Mouse (Mus musculus) kidney, postnatal 0 days (tissue): ENCODE measurements at regions not wholly inside any gene's neighbourhood (a gene's known extent, or its start where the extent isn't known, plus 50 kb on each side); places are given as distances from the start of the nearest gene placed in this dataset.
A peak's percentile ranks its signal among the peaks of the same experiment; 100 is the strongest.

Source experiments
- ATAC-seq: fragments of 200-750 bp; cut with Nextera tagmentation; replicated peaks from 2 replicates; pipeline ENCODE4 v1.8.0; 2017; ENCODE audit warnings: low read depth, moderate number of reproducible peaks, moderate TSS enrichment, moderate library complexity; ENCODE audit not compliant: low FRiP score
- DNase-seq: peaks from one replicate; pipeline ENCODE4 v3.0.0-alpha.2; 2016; ENCODE audit warnings: low spot score
- H3K27ac ChIP-seq: fragments of 300-500 bp; sonication (generic); 2 replicates; pipeline ENCODE4 v1.5.1; 2014; ENCODE audit warnings: mild to moderate bottlenecking
- H3K27me3 ChIP-seq: fragments of 300-500 bp; sonication (generic); 2 replicates; pipeline ENCODE4 v1.6.1; 2014; ENCODE audit warnings: low read length, mixed read lengths; ENCODE audit not compliant: insufficient read depth
- H3K36me3 ChIP-seq: fragments of 300-500 bp; sonication (generic); 2 replicates; pipeline ENCODE4 v1.6.1; 2014; ENCODE audit warnings: low read length, mixed read lengths; ENCODE audit not compliant: insufficient read depth
- H3K4me1 ChIP-seq: fragments of 300-500 bp; sonication (generic); replicated peaks from 2 replicates; pipeline ENCODE4 v1.6.1; 2014; ENCODE audit warnings: antibody characterized with exemption, low read length, mixed read lengths; ENCODE audit not compliant: insufficient read depth
- H3K4me2 ChIP-seq: fragments of 300-500 bp; sonication (generic); 2 replicates; pipeline ENCODE4 v1.6.1; 2014; ENCODE audit warnings: mild to moderate bottlenecking, low read length, moderate library complexity, mixed read lengths
- H3K4me3 ChIP-seq: fragments of 300-500 bp; sonication (generic); replicated peaks from 2 replicates; pipeline ENCODE4 v1.5.1; 2014; ENCODE audit warnings: low read depth, low read length
- H3K9ac ChIP-seq: fragments of 300-500 bp; sonication (generic); 2 replicates; pipeline ENCODE4 v1.6.1; 2014; ENCODE audit warnings: low read depth, low read length
- H3K9me3 ChIP-seq: fragments of 300-500 bp; sonication (generic); replicated peaks from 2 replicates; pipeline ENCODE4 v1.6.1; 2016; ENCODE audit warnings: low read length, inconsistent platforms, mixed read lengths
- CTCF ChIP-seq: IDR thresholded peaks from 2 replicates; pipeline ENCODE4 v1.5.1; 2016; ENCODE audit warnings: antibody characterized with exemption, low read depth, mild to moderate bottlenecking, moderate library complexity
- WGBS: fragments of 180-500 bp; shearing (Covaris S2); extraction: QIAGEN DNeasy Blood & Tissue Kit; methylation state at CpG from one replicate; pipeline ENCODE4 v1.1.7; 2014; 5-methylcytosine and 5-hydroxymethylcytosine counted together

- no peaks in the 10 kb centered on the region for H3K27me3 ChIP-seq
- ATAC-seq, result no peak
- no peak overlapping the region for H3K27ac ChIP-seq
- H3K9me3 ChIP-seq, result no peaks in the 10 kb centered on the region
- no peaks in the 10 kb centered on the region for H3K36me3 ChIP-seq
- H3K4me2 ChIP-seq, result no peak overlapping the region
- H3K4me3 ChIP-seq, result no peak overlapping the region
- no peak for DNase-seq
- no peak for TF ChIP-seq CTCF
- WGBS, result 79% methylated on average over 8 of the region's 8 CpGs
- no peak overlapping the region for H3K9ac ChIP-seq
- no peaks in the 10 kb centered on the region for H3K4me1 ChIP-seq
Measured at GRCm38 (mm10) chr8:102575523-102575922, 209.9 kb downstream of the Cdh11 start.

GRCm38 (mm10) chr8:102567779-102568178 lies 217.7 kb downstream of the Cdh11 start:
- Histone ChIP-seq H3K36me3 (no peaks in the 10 kb centered on the region), H3K27me3 (no peaks in the 10 kb centered on the region), H3K27ac (no peak overlapping the region), H3K4me2 (no peak overlapping the region), H3K4me1 (no peaks in the 10 kb centered on the region), H3K4me3 (no peak overlapping the region), H3K9ac (no peak overlapping the region), H3K9me3 (no peaks in the 10 kb centered on the region)
- no peak for TF ChIP-seq CTCF
- 71% methylated on average over 5 of the region's 5 CpGs for WGBS
- ATAC-seq (no peak), DNase-seq (no peak)

- H3K4me1 ChIP-seq, result no peaks in the 10 kb centered on the region
- no peak for DNase-seq
- no peaks in the 10 kb centered on the region for H3K9me3 ChIP-seq
- no peaks in the 10 kb centered on the region for H3K27me3 ChIP-seq
- no peak overlapping the region for H3K27ac ChIP-seq
- no peak for TF ChIP-seq CTCF
- H3K4me2 ChIP-seq, result no peak overlapping the region
- 37% methylated on average over 6 of the region's 6 CpGs for WGBS
- ATAC-seq, result no peak
- H3K9ac ChIP-seq, result no peak overlapping the region
- no peaks in the 10 kb centered on the region for H3K36me3 ChIP-seq
- no peak overlapping the region for H3K4me3 ChIP-seq
Measured at GRCm38 (mm10) chr8:102554213-102554612, 231.2 kb downstream of the Cdh11 start.

- Histone ChIP-seq H3K4me1 (no peaks in the 10 kb centered on the region), H3K4me2 (no peak overlapping the region), H3K27ac (no peak overlapping the region), H3K9me3 (no peaks in the 10 kb centered on the region), H3K27me3 (no peaks in the 10 kb centered on the region), H3K9ac (no peak overlapping the region), H3K4me3 (no peak overlapping the region), H3K36me3 (no peaks in the 10 kb centered on the region)
- ATAC-seq, result no peak
- no peak for TF ChIP-seq CTCF
- 16% methylated on average over 9 of the region's 9 CpGs for WGBS
- peak; percentile 80 for DNase-seq
Measured at GRCm38 (mm10) chr8:102553348-102553935, 232.0 kb downstream of the Cdh11 start.

GRCm38 (mm10) chr8:102538886-102539285 lies 246.6 kb downstream of the Cdh11 start:
- Histone ChIP-seq H3K9ac (no peak overlapping the region), H3K27ac (no peak overlapping the region), H3K36me3 (no peaks in the 10 kb centered on the region), H3K9me3 (no peaks in the 10 kb centered on the region), H3K4me3 (no peak overlapping the region), H3K27me3 (no peaks in the 10 kb centered on the region), H3K4me1 (no peaks in the 10 kb centered on the region), H3K4me2 (no peak overlapping the region)
- WGBS, result 66% methylated on average over 3 of the region's 3 CpGs
- DNase-seq (no peak), ATAC-seq (no peak)
- TF ChIP-seq CTCF, result no peak

GRCm38 (mm10) chr8:102538068-102538467 lies 247.4 kb downstream of the Cdh11 start:
- Histone ChIP-seq H3K4me2 (no peak overlapping the region), H3K4me3 (no peak overlapping the region), H3K9me3 (no peaks in the 10 kb centered on the region), H3K4me1 (no peaks in the 10 kb centered on the region), H3K9ac (no peak overlapping the region), H3K36me3 (no peaks in the 10 kb centered on the region), H3K27ac (no peak overlapping the region), H3K27me3 (no peaks in the 10 kb centered on the region)
- no peak for DNase-seq
- no peak for ATAC-seq
- 75% methylated on average over 3 of the region's 3 CpGs for WGBS
- TF ChIP-seq CTCF, result no peak

- TF ChIP-seq CTCF, result no peak
- H3K4me3 ChIP-seq, result no peak overlapping the region
- no peak overlapping the region for H3K4me2 ChIP-seq
- no peak for DNase-seq
- no peak overlapping the region for H3K27ac ChIP-seq
- no peaks in the 10 kb centered on the region for H3K9me3 ChIP-seq
- H3K27me3 ChIP-seq, result no peaks in the 10 kb centered on the region
- no peak for ATAC-seq
- no peaks in the 10 kb centered on the region for H3K36me3 ChIP-seq
- H3K4me1 ChIP-seq, result no peaks in the 10 kb centered on the region
- H3K9ac ChIP-seq, result no peak overlapping the region
Measured at GRCm38 (mm10) chr8:102518446-102518845, 267.0 kb downstream of the Cdh11 start.
